Mouse (Mus musculus) Patski (cell line): ENCODE data around the gene Rybp. TPM values are rescaled to one million over a fixed set of nuclear protein-coding genes. Genes with fewer than 3 reads are reported as not detected.

Source experiments
- ATAC-seq: fragments of 100-300 bp; one replicate; pipeline ENCODE4 v1.8.0; 2021
- CTCF ChIA-PET: fragments of 350-600 bp; sonication (Branson Sonifier 250); formaldehyde crosslinking; loops from one replicate; lab custom pipeline; 2022; ENCODE audit warnings: inconsistent platforms; lab: Charles Lee
- POLR2A ChIA-PET: fragments of 350-600 bp; sonication (Branson Sonifier 250); formaldehyde crosslinking; loops from one replicate; lab custom pipeline; 2022; ENCODE audit warnings: antibody characterized with exemption, inconsistent platforms; lab: Charles Lee
- DNase-seq: peaks from one replicate; pipeline ENCODE4 v3.0.0-alpha.2; 2011; ENCODE audit warnings: low read depth, low spot score
- H3K27me3 ChIP-seq: fragments of 371-371 bp; one replicate; pipeline ENCODE4 v1.5.1; 2021
- CTCF ChIP-seq: fragments of 100-300 bp; IDR thresholded peaks from one replicate; pipeline ENCODE4 v1.5.1; 2021
- in situ Hi-C: fragments of 300-500 bp; cut with MboI; formaldehyde crosslinking; loops from 3 replicates; pipeline ENCODE4 v1.11.1; 2018; ENCODE audit warnings: low pct_unique_long_range_greater_than_20kb, mixed read lengths
- polyA plus RNA-seq: library from polyadenylated mRNA; unstranded; gene quantifications from one replicate; pipeline ENCODE4 v1.2.3, GENCODE M21; 2021

The Rybp gene
- polyA plus RNA-seq, 1 experiment from 2014 or later = 22.6 TPM

GRCm38 (mm10) chr6:100288730-100289035, 1.4 kb upstream of the Rybp start:
- in situ Hi-C loops = loop anchor here (10.0 to 25.0 kb wide), 2 partner anchors 94 to 224 kb away; no protein-coding TSS in a partner anchor
- no peaks in the 10 kb centered on the region for H3K27me3 ChIP-seq
- ATAC-seq (no peak), DNase-seq (no peak)
- CTCF ChIA-PET = no interaction called here
- POLR2A ChIA-PET = no interaction called here
- no peak for TF ChIP-seq CTCF

DNA sequence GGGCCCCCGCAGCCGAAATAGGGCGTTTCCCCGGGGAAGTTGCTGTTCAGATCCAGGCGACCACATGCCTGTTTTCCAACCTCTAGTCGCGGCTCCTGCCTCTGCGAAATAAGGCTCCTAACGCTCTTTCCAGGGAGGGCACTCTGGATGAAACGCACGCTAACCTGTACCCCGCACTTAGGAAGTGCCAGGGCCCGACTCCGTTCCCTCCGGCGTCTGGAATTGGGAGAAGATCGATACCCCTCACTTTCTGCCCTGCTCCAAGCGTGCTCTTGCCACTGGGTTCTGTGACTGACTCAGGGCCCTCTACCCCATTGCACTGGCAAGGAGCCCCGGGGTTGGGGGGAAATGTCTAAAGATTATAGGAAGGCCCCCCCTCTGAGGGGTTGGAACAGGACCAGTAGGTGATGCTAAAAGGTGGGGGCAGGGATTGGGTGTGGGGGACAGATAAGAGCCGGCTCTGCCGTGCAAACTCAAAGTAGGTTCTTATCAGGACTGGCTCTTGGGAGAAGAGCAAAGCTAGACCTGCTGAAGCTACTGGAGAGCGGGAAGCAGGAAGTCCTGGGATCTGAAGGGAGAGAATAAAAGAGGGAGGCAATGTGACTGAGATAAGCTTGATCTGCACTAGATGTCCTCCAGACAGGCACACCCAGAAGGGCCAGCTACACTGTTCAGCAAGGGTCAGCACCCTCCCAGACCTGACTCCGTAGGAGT, 888 bp upstream of the Rybp start:
- no peak for TF ChIP-seq CTCF
- no peaks in the 10 kb centered on the region for H3K27me3 ChIP-seq
- DNase-seq (no peak), ATAC-seq (no peak)
- in situ Hi-C loops = loop anchor here (10.0 to 25.0 kb wide), 2 partner anchors 93 to 224 kb away; no protein-coding TSS in a partner anchor
- ChIA-PET CTCF (no interaction called here), POLR2A (no interaction called here)

- ChIA-PET CTCF (no interaction called here), POLR2A (interaction anchor here (1.1 kb wide), 1 partner anchor 32 kb away, joined by 5 read pairs; no protein-coding TSS in a partner anchor)
- DNase-seq = no peak
- peak; percentile 63 for ATAC-seq
- TF ChIP-seq CTCF = no peak
- H3K27me3 ChIP-seq = no peaks in the 10 kb centered on the region
- in situ Hi-C loops = loop anchor here (10.0 to 25.0 kb wide), 2 partner anchors 92 to 226 kb away; no protein-coding TSS in a partner anchor
Observed at GRCm38 (mm10) chr6:100286573-100287333, 532 bp downstream of the Rybp start.

DNA sequence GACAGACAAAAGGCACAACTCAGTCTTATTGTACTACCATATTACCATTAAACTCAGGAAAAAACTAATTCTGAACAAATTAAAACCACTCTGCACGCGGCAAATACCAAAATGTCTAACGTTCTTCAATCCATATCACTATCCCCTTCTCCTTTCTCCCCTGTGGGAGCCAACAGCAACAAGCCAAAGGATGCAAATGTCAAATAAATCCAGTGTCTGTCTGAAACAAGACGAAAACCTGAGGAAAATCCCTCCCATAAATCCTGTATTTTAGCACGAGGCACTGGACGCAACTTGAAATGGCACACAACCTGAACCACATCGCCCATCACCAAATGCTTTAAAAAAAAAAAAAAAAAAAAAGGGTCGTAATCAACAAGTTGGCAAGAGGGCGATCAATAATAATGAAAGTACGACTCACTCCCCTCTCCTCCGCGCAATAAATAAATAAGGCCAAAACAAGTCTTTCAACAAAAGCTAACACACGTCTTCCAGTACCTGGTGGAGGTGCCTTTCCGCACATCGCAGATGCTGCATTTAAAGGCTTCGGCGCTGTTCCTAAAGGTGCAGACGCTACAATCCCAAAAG, 1.2 kb downstream of the Rybp start:
- CTCF ChIA-PET = no interaction called here
- no peak for ATAC-seq
- DNase-seq = no peak
- H3K27me3 ChIP-seq = no peaks in the 10 kb centered on the region
- POLR2A ChIA-PET = interaction anchor here (1.1 kb wide), 1 partner anchor 33 kb away, joined by 5 read pairs; no protein-coding TSS in a partner anchor
- TF ChIP-seq CTCF = no peak
- in situ Hi-C loops = loop anchor here (10.0 to 25.0 kb wide), 2 partner anchors 91 to 226 kb away; no protein-coding TSS in a partner anchor

DNA sequence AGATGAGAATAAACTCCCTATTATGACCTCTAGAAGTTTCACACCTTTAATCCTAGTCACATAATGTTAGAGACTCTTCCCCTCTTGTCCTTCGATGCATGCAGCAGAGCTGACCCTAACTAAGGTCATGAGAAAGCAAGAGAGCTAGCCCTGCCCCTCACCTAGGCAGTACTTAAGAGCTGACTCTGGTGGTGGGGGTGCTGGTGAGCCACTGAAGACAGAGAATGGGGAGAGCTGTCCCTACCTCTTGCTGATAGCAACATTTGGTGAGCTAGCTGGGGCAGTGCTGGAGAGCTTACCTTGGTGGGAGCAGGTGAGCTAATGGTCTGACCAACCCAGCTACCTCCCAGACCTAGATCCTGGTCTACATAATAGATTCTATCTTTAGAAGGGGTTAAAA, 8.4 kb downstream of the Rybp start:
- ATAC-seq (no peak), DNase-seq (no peak)
- POLR2A ChIA-PET = interaction anchor here (1.1 kb wide), 1 partner anchor 36 kb away, joined by 3 read pairs; no protein-coding TSS in a partner anchor
- TF ChIP-seq CTCF = no peak
- H3K27me3 ChIP-seq = no peaks in the 10 kb centered on the region
- CTCF ChIA-PET = interaction anchor here (0.6 to 1.9 kb wide), 4 partner anchors 15 to 305 kb away, joined by 3 to 4 read pairs (median 3); no protein-coding TSS in a partner anchor
- in situ Hi-C loops = loop anchor here (25.0 kb wide), 1 partner anchor 233 kb away; no protein-coding TSS in a partner anchor

DNA sequence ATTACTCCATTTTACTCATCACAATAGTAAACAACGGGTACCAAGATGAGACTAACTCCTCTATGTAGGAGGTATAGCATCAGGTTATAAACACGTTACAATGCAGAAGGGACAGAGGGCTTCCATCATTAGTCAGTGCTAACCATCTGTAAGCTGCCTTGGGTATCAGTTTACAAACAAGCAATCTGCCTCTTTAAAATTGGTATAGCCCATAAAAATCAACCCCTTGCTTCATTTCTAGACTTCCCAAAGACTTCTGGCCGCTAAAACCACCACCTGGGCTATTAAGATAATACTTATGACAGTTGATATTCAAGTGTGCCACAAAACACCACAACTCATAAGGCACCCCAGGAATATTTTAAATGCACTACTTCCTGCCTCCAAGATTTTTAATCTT, 10.9 kb downstream of the Rybp start:
- H3K27me3 ChIP-seq = no peaks in the 10 kb centered on the region
- ATAC-seq = no peak
- DNase-seq = no peak
- TF ChIP-seq CTCF = no peak
- in situ Hi-C loops = loop anchor here (25.0 kb wide), 1 partner anchor 236 kb away; no protein-coding TSS in a partner anchor
- POLR2A ChIA-PET = no interaction called here
- CTCF ChIA-PET = no interaction called here

DNA sequence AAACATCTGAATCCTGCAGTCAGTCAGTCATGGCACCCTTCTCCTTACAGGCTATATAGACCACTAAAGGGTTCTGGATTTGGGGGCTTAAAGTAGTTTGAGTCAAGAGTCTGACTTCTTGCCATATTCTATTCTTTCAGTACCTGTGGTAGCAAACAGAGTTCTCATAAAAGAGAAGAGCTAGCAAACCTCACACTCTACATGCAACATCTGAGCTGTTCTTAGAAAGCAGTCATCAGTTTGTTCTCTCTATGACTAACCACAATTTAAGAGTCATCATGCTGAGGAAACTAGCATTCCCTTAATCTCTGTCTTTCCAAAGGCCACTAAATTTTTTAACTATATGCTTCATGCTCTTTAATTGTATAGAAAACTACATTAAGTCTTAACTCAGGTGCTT, 11.6 kb downstream of the Rybp start:
- ATAC-seq (no peak), DNase-seq (no peak)
- CTCF ChIA-PET = interaction anchor here (1.5 kb wide), 1 partner anchor 33 kb away, joined by 4 read pairs; no protein-coding TSS in a partner anchor
- TF ChIP-seq CTCF = no peak
- in situ Hi-C loops = loop anchor here (25.0 kb wide), 1 partner anchor 237 kb away; no protein-coding TSS in a partner anchor
- H3K27me3 ChIP-seq = no peaks in the 10 kb centered on the region
- POLR2A ChIA-PET = no interaction called here

GRCm38 (mm10) chr6:100273556-100273955, 13.7 kb downstream of the Rybp start:
- no peak for DNase-seq
- TF ChIP-seq CTCF = no peak
- POLR2A ChIA-PET = interaction anchor here (0.7 kb wide), 1 partner anchor 63 kb away, joined by 4 read pairs; no protein-coding TSS in a partner anchor
- in situ Hi-C loops = no loop called here
- CTCF ChIA-PET = no interaction called here
- H3K27me3 ChIP-seq = no peaks in the 10 kb centered on the region
- ATAC-seq = no peak

DNA sequence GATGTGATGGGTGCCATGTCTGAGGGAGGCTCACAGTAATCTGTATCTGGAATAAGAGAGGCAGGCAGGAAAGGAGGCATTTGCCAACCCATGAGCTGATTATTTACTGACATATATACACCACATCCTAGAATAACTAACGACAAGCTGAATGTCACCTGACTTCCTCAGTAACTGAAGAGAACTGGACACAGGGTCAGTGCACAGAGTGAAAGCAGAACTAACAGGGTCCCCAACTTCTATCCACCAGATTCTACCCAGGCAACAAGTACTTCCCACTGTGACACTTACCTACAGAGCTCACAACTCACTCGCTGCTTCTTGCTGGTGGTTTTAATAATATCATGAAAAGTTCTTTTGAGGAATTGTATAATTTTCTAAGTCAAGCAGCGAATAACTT, 15.3 kb downstream of the Rybp start:
- no peak for DNase-seq
- in situ Hi-C loops = no loop called here
- TF ChIP-seq CTCF = no peak
- no peak for ATAC-seq
- ChIA-PET POLR2A (no interaction called here), CTCF (interaction anchor here (1.1 kb wide), 2 partner anchors 8 to 11 kb away, joined by 3 to 5 read pairs; no protein-coding TSS in a partner anchor)
- H3K27me3 ChIP-seq = no peaks in the 10 kb centered on the region

- ATAC-seq (no peak), DNase-seq (no peak)
- ChIA-PET POLR2A (no interaction called here), CTCF (interaction anchor here (1.1 kb wide), 2 partner anchors 10 to 12 kb away, joined by 3 to 5 read pairs; no protein-coding TSS in a partner anchor)
- in situ Hi-C loops = no loop called here
- H3K27me3 ChIP-seq = no peaks in the 10 kb centered on the region
- no peak for TF ChIP-seq CTCF
Observed at GRCm38 (mm10) chr6:100270765-100271164, 16.5 kb downstream of the Rybp start.
